Mouse (Mus musculus) cortical plate, adult 2 months (tissue): ENCODE measurements around the gene Gcdh.

Source experiments
- CTCF ChIP-seq: fragments of 200-500 bp; IDR thresholded peaks from 2 replicates; pipeline ENCODE4 v1.5.1; 2011; ENCODE audit warnings: mild to moderate bottlenecking, control low read depth, low read length; ENCODE audit not compliant: insufficient read depth; ENCODE audit errors: extremely low read depth
- POLR2A ChIP-seq: fragments of 200-500 bp; IDR thresholded peaks from 2 replicates; pipeline ENCODE4 v1.6.1; 2011; ENCODE audit warnings: mild to moderate bottlenecking, low read length, control low read depth; ENCODE audit not compliant: insufficient read depth; ENCODE audit errors: extremely low read depth

- TF ChIP-seq CTCF (no peak), POLR2A (no peak)
Measured at GRCm38 (mm10) chr8:84889141-84889540, 4.6 kb downstream of the Gcdh start.
